Mouse (Mus musculus) lung, postnatal 14 days (tissue): Measurements from ENCODE around the gene Il34.

ENCODE experiments used
- DNase-seq: peaks from one replicate; pipeline ENCODE4 v3.0.0; 2021

Il34 gene

GRCm38 (mm10) chr8:110705391-110706287, 100.1 kb downstream of the Il34 start:
- no peak for DNase-seq

GRCm38 (mm10) chr8:110704103-110704502, 101.6 kb downstream of the Il34 start:
- no peak for DNase-seq

- no peak for DNase-seq
Measured at GRCm38 (mm10) chr8:110703460-110704061, 102.2 kb downstream of the Il34 start.

- no peak for DNase-seq
Measured at GRCm38 (mm10) chr8:110702636-110703459, 102.9 kb downstream of the Il34 start.

- no peak for DNase-seq
Measured at GRCm38 (mm10) chr8:110700561-110700960, 105.2 kb downstream of the Il34 start.

GRCm38 (mm10) chr8:110699501-110699900, 106.2 kb downstream of the Il34 start:
- no peak for DNase-seq

- no peak for DNase-seq
Measured at GRCm38 (mm10) chr8:110698098-110698497, 107.6 kb downstream of the Il34 start.

- DNase-seq: no peak
Measured at GRCm38 (mm10) chr8:110697571-110697970, 108.2 kb downstream of the Il34 start.

- DNase-seq: no peak
Measured at GRCm38 (mm10) chr8:110696051-110696450, 109.7 kb downstream of the Il34 start.

- DNase-seq: no peak
Measured at GRCm38 (mm10) chr8:110695431-110695830, 110.3 kb downstream of the Il34 start.

- DNase-seq: no peak
Measured at GRCm38 (mm10) chr8:110694826-110695225, 110.9 kb downstream of the Il34 start.

- no peak for DNase-seq
Measured at GRCm38 (mm10) chr8:110694226-110694625, 111.5 kb downstream of the Il34 start.
